Mouse (Mus musculus) MEL (cell line): ENCODE data around the gene Myo10.

Experiments used
- CTCF ChIP-seq, 3 experiments: IDR thresholded peaks in 2 of 3; conservative IDR thresholded peaks in 1 of 3; 2 replicates each; pipeline ENCODE4 v1.5.1; 2011 to 2012; ENCODE audit warnings: low read length in 3 of 3, low read depth in 2 of 3, mild to moderate bottlenecking in 2 of 3, improper control_type of control experiment in 1 of 3, inconsistent platforms in 1 of 3, mixed read lengths in 1 of 3, moderate library complexity in 1 of 3; ENCODE audit not compliant: control insufficient read depth in 1 of 3, insufficient read depth in 1 of 3, poor library complexity in 1 of 3, severe bottlenecking in 1 of 3
- EP300 ChIP-seq, 2 experiments: IDR thresholded peaks; 2 replicates each; pipeline ENCODE4 v1.6.1; 2011; ENCODE audit warnings: improper control_type of control experiment in 2 of 2, low read length in 2 of 2, low read depth in 1 of 2, mild to moderate bottlenecking in 1 of 2
- GABPA ChIP-seq: IDR thresholded peaks from 2 replicates; pipeline ENCODE4 v1.6.1; 2012; ENCODE audit warnings: low read depth, mild to moderate bottlenecking, inconsistent platforms, low read length, improper control_type of control experiment, moderate library complexity
- GATA1 ChIP-seq: IDR thresholded peaks from 2 replicates; pipeline ENCODE4 v1.6.1; 2011; ENCODE audit warnings: low read depth, low read length, improper control_type of control experiment
- MEF2A ChIP-seq: IDR thresholded peaks from 2 replicates; pipeline ENCODE4 v1.6.1; 2014; ENCODE audit warnings: low read depth, mild to moderate bottlenecking, inconsistent platforms, low read length, improper control_type of control experiment; ENCODE audit not compliant: poor library complexity, insufficient replicate concordance, severe bottlenecking; ENCODE audit errors: extremely low read depth
- MXI1 ChIP-seq: IDR thresholded peaks from 2 replicates; pipeline ENCODE4 v1.6.1; 2011; ENCODE audit warnings: mild to moderate bottlenecking, low read depth, low read length, improper control_type of control experiment
- POLR2A ChIP-seq, 2 experiments: IDR thresholded peaks; 2 replicates each; pipeline ENCODE4 v1.6.1; 2011 to 2012; ENCODE audit warnings: low read length in 2 of 2, mild to moderate bottlenecking in 2 of 2, control low read depth in 1 of 2, improper control_type of control experiment in 1 of 2, low read depth in 1 of 2, moderate library complexity in 1 of 2; ENCODE audit not compliant: control insufficient read depth in 1 of 2, insufficient read depth in 1 of 2, poor library complexity in 1 of 2
- POLR2AphosphoS2 ChIP-seq: IDR thresholded peaks from 2 replicates; pipeline ENCODE4 v1.6.1; 2011; ENCODE audit warnings: low read length, improper control_type of control experiment
- SMC3 ChIP-seq: IDR thresholded peaks from 2 replicates; pipeline ENCODE4 v1.6.1; 2011; ENCODE audit warnings: low read depth, low read length, improper control_type of control experiment
- TAL1 ChIP-seq: IDR thresholded peaks from 2 replicates; pipeline ENCODE4 v1.6.1; 2012; ENCODE audit warnings: mild to moderate bottlenecking, inconsistent platforms, low read length, moderate library complexity, mixed read lengths
- UBTF ChIP-seq: IDR thresholded peaks from 2 replicates; pipeline ENCODE4 v1.6.1; 2012; ENCODE audit warnings: low read depth, mild to moderate bottlenecking, inconsistent platforms, low read length, improper control_type of control experiment, moderate library complexity, borderline replicate concordance; ENCODE audit not compliant: insufficient read depth
- ZC3H11A ChIP-seq: IDR thresholded peaks from 2 replicates; pipeline ENCODE4 v1.6.1; 2012; ENCODE audit warnings: low read depth, mild to moderate bottlenecking, inconsistent platforms, low read length, improper control_type of control experiment
- ZMIZ1 ChIP-seq: IDR thresholded peaks from 2 replicates; pipeline ENCODE4 v1.6.1; 2012; ENCODE audit warnings: low read depth, mild to moderate bottlenecking, inconsistent platforms, low read length, improper control_type of control experiment, moderate library complexity

DNA sequence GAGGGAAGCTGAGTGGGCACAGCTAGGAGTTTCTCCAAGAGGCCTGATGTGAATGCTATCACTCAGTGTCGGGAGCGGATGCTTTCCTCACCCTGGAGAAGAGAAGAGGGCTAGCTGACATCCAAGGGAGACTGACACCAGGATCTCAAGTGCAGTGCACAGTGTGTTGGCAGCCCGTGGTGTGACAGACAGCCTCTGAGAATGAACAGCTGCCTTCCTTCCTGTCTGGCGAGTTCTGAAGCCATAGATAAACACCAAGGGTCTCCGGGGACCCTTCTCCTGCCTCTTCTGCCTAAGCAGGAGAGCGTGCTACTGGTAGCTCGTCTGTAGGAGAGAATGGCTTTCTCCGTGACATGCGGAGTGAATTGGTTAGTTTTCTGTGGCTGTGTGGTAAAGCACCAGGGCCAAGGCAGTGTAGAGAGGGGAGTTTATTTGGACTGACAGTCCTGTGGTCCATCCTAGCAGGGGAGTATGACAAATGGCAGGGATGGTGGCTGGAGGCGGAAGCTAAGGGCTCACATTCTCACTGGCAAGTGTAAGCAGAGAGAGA, 58.0 kb downstream of the Myo10 start:
- TF ChIP-seq TAL1 = no peak
- no peak for TF ChIP-seq EP300 (IDR thresholded peaks at IDR 0.05; ENCODE audit: low read depth in 1 of 2, low read length in 2 of 2)
- no peak for TF ChIP-seq CTCF (IDR thresholded peaks at IDR 0.05 in 2 of 3, conservative IDR thresholded peaks at IDR 0.05 in 1 of 3; ENCODE audit: control insufficient read depth in 1 of 3, insufficient read depth in 1 of 3, low read depth in 2 of 3, low read length in 3 of 3, poor library complexity in 1 of 3, severe bottlenecking in 1 of 3)
- TF ChIP-seq GATA1 = no peak
- TF ChIP-seq UBTF = no peak
- TF ChIP-seq MXI1 = no peak
- no peak for TF ChIP-seq ZC3H11A
- no peak for TF ChIP-seq POLR2A (IDR thresholded peaks at IDR 0.05; ENCODE audit: control insufficient read depth in 1 of 2, insufficient read depth in 1 of 2, low read depth in 1 of 2, low read length in 2 of 2, poor library complexity in 1 of 2)
- TF ChIP-seq GABPA = no peak
- no peak for TF ChIP-seq SMC3
- no peak for TF ChIP-seq ZMIZ1
- no peak for TF ChIP-seq MEF2A
- TF ChIP-seq POLR2AphosphoS2 = no peak
